Mouse (Mus musculus) liver, adult 2 months (tissue): ENCODE results near the gene Poldip3. TPM values are rescaled to one million over a fixed set of nuclear protein-coding genes. Genes with fewer than 3 reads are reported as not detected.

Source experiments
- DNase-seq: peaks from one replicate; pipeline ENCODE4 v3.0.0-alpha.2; 2011; ENCODE audit warnings: low read depth, low spot score; ENCODE audit errors: extremely low read depth
- H3K27ac ChIP-seq: fragments of 200-500 bp; replicated peaks from 2 replicates; pipeline ENCODE4 v1.5.1; 2012; ENCODE audit warnings: low read depth, mild to moderate bottlenecking, control low read depth, inconsistent platforms, low read length; ENCODE audit not compliant: insufficient read depth
- H3K27me3 ChIP-seq: fragments of 200-500 bp; 2 replicates; pipeline ENCODE4 v1.6.1; 2012; ENCODE audit warnings: mild to moderate bottlenecking, moderate library complexity, low read length, inconsistent platforms; ENCODE audit not compliant: control insufficient read depth, insufficient read depth
- H3K36me3 ChIP-seq: fragments of 200-500 bp; 2 replicates; pipeline ENCODE4 v1.6.1; 2012; ENCODE audit warnings: low read length, inconsistent platforms; ENCODE audit not compliant: control insufficient read depth, insufficient read depth
- H3K4me1 ChIP-seq: fragments of 200-500 bp; 2 replicates; pipeline ENCODE4 v1.6.1; 2011; ENCODE audit warnings: low read length; ENCODE audit not compliant: control insufficient read depth, insufficient read depth
- H3K4me3 ChIP-seq: fragments of 200-500 bp; 2 replicates; pipeline ENCODE4 v1.5.1; 2011; ENCODE audit warnings: low read depth, mild to moderate bottlenecking, control low read depth, low read length, moderate library complexity; ENCODE audit not compliant: insufficient read depth
- H3K79me2 ChIP-seq: fragments of 200-500 bp; 2 replicates; pipeline ENCODE4 v1.6.1; 2012; ENCODE audit warnings: inconsistent platforms, mild to moderate bottlenecking, low read length, moderate library complexity; ENCODE audit not compliant: control insufficient read depth, insufficient read depth
- H3K9ac ChIP-seq: fragments of 200-500 bp; 2 replicates; pipeline ENCODE4 v1.6.1; 2012; ENCODE audit warnings: low read depth, mild to moderate bottlenecking, control low read depth, inconsistent platforms, low read length
- CTCF ChIP-seq: fragments of 200-500 bp; IDR thresholded peaks from 2 replicates; pipeline ENCODE4 v1.5.1; 2011; ENCODE audit warnings: low read depth, low read length, control low read depth
- POLR2A ChIP-seq: fragments of 200-500 bp; IDR thresholded peaks from 2 replicates; pipeline ENCODE4 v1.6.1; 2011; ENCODE audit warnings: low read length, control low read depth; ENCODE audit not compliant: insufficient read depth; ENCODE audit errors: extremely low read depth
- WGBS: fragments of 180-500 bp; shearing (Covaris S2); methylation state at CpG from one replicate; pipeline ENCODE4 v1.1.7; 2018; 5-methylcytosine and 5-hydroxymethylcytosine counted together
- polyA plus RNA-seq: library from polyadenylated mRNA; depleted of rRNA; stranded (reverse); fragments of >200 nt; gene quantifications from 2 replicates; pipeline ENCODE4 v1.2.3, GENCODE M21; 2012
- total RNA-seq: library from RNA; depleted of rRNA; stranded (reverse); fragments of >200 nt; gene quantifications from 2 replicates; pipeline ENCODE4 v1.2.3, GENCODE M21; 2014

Poldip3 gene
- total and polyA plus RNA-seq, 2 experiments: 21.6 to 34.6 TPM

DNA sequence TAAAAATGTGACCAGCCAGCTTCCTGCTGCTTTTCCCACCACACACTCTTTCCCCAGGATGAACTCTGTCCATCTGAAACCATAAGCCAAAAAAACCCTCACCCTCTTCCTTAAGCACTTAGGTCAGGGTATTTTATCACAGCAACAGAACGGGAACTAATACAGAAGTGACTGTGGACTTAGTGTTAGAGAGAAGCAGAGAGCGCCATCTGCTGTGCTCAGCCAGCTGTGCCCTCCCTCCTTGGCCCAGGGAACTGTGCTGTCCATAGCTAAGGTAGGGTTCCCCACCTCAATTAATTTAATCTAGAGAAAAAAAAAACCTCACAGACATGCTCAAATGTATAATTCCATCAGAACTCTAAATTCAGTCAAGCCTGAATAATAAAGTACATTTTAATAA lies 53.2 kb downstream of the Poldip3 start:
- no peak for TF ChIP-seq POLR2A
- TF ChIP-seq CTCF: peak; percentile 71
- H3K27me3 ChIP-seq: no peaks in the 10 kb centered on the region
- no peak overlapping the region for H3K27ac ChIP-seq
- 43% methylated on average over 2 of the region's 2 CpGs for WGBS
- no peak for DNase-seq
- H3K36me3 ChIP-seq: no peaks in the 10 kb centered on the region
- no peak overlapping the region for H3K9ac ChIP-seq
- peaks cover 7% of the 10 kb centered on the region; the same call in 1 of the 2 replicates for H3K4me1 ChIP-seq
- no peaks in the 10 kb centered on the region for H3K79me2 ChIP-seq
- H3K4me3 ChIP-seq: no peak overlapping the region

DNA sequence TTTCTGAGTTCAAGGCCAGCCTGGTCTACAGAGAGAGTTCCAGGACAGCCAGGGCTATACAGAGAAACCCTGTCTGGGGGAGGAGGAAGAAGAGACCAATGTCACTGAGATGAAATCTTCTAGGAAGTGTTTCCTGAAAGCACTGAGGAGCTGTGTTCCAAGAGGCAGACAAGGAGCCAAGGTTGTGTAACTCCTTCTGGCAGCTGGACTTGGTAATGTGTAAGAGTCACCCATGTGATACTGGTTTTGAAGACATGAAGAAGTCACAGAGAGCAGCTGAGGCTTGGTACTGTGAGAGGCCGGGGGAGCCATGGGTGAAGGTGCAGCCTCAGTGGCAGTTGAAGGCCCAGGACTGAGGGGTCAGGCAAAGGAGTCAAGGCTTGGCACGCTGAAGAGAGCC lies 55.5 kb downstream of the Poldip3 start:
- no peak overlapping the region for H3K27ac ChIP-seq
- no peak for DNase-seq
- no peaks in the 10 kb centered on the region for H3K27me3 ChIP-seq
- 73% methylated on average over 2 of the region's 2 CpGs for WGBS
- no peak overlapping the region for H3K4me3 ChIP-seq
- no peak overlapping the region for H3K9ac ChIP-seq
- H3K4me1 ChIP-seq: no peaks in the 10 kb centered on the region
- TF ChIP-seq POLR2A (no peak), CTCF (no peak)
- H3K79me2 ChIP-seq: no peaks in the 10 kb centered on the region
- no peaks in the 10 kb centered on the region for H3K36me3 ChIP-seq

DNA sequence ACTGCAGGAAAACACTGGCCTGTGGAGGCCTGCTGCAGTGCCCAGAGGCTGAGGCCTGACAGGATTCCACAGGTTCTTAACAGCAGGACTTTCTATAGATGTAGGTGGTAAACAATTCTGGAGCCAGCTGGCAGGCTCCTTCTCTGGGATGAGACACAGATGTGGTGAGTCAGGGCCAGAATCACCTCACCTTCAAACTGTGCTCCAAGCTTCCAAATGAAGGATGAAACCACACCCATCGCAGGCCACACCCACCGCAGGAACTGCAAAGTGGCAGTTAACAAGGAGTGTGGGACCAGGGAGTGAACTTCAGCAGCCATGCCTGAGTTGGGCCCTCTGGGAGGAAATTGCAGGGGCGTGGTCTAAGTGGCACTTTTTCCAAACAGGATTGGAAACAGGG lies 58.3 kb downstream of the Poldip3 start:
- Histone ChIP-seq H3K4me1 (no peaks in the 10 kb centered on the region), H3K4me3 (no peak overlapping the region), H3K79me2 (no peaks in the 10 kb centered on the region), H3K27me3 (no peaks in the 10 kb centered on the region), H3K36me3 (no peaks in the 10 kb centered on the region), H3K9ac (no peak overlapping the region), H3K27ac (no peak overlapping the region)
- DNase-seq: no peak
- TF ChIP-seq CTCF: no peak
- no peak for TF ChIP-seq POLR2A
- WGBS: 64% methylated on average over 3 of the region's 3 CpGs

DNA sequence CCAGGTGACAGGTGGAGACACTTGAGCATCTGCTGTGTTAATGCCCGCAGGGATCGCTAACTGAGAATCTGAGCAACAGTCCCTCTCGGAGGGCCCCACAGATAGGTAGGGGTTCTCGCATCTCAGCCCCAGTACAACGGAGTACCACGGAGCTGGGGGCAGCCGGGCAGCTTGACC lies 59.9 kb downstream of the Poldip3 start, which contains the start of gene Serhl:
Gene Serhl, plus strand, starts transcription at position 78 of the 177 bp plus-strand sequence.
- no peak within 1 kb of the TSS for H3K9ac ChIP-seq
- no peaks in the 10 kb centered on the region for H3K79me2 ChIP-seq
- H3K36me3 ChIP-seq: no peaks in the 10 kb centered on the region
- 27% methylated on average over 7 of the region's 7 CpGs for WGBS
- H3K27ac ChIP-seq: no peak within 1 kb of the TSS
- no peak for DNase-seq
- no peaks in the 10 kb centered on the region for H3K4me1 ChIP-seq
- H3K4me3 ChIP-seq: no peak within 1 kb of the TSS
- no peak for TF ChIP-seq CTCF
- no peak for TF ChIP-seq POLR2A
- H3K27me3 ChIP-seq: no peaks in the 10 kb centered on the region

DNA sequence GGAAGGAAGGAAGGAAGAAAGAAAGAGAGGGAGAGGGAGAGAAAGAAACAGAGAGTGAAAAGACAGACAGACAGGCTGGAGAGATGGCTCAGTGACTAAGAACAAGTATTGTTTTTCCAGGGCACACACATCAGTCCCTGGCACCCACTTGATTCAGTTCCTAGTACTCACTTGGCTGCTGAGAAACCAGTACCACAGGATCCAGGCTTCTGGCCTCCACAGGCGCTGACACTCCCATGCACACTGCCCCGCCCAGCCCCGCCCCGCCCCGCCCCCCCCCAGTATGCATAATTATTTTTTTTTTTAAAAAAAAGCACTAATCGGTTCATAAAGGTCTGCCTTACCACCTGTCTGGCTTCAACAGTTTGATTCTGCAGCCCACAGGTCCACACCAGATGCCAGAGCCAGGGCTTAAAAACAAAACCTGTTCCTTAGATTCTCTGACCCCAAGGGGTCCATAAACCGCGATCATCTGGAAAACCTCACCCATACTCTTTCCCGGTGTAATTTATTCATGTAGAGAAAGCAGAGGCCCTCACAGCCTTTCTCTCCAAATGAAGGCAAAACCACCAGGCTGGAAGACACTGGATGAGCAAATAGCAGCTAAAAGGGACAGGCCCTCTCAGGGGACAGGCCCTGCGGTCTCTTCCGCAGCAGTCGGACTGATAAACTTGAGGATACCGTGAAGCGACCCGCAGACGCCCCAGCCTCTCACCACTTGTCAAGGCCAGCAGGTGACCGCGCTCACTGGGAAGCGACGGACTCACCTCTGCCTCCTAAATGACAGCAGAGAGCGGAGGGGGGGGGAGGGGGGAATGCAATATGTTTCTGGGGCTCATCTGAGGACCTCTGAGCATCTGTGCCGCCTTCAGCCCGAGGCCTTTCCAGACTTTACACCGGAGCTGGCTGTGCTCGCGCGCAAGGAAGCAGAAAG lies 60.4 kb downstream of the Poldip3 start:
- Histone ChIP-seq H3K27me3 (no peaks in the 10 kb centered on the region), H3K79me2 (no peaks in the 10 kb centered on the region), H3K36me3 (no peaks in the 10 kb centered on the region), H3K4me1 (no peaks in the 10 kb centered on the region), H3K9ac (no peak overlapping the region), H3K4me3 (no peak overlapping the region), H3K27ac (no peak overlapping the region)
- no peak for DNase-seq
- TF ChIP-seq POLR2A (no peak), CTCF (no peak)
- WGBS: 16% methylated on average over 27 of the region's 27 CpGs

DNA sequence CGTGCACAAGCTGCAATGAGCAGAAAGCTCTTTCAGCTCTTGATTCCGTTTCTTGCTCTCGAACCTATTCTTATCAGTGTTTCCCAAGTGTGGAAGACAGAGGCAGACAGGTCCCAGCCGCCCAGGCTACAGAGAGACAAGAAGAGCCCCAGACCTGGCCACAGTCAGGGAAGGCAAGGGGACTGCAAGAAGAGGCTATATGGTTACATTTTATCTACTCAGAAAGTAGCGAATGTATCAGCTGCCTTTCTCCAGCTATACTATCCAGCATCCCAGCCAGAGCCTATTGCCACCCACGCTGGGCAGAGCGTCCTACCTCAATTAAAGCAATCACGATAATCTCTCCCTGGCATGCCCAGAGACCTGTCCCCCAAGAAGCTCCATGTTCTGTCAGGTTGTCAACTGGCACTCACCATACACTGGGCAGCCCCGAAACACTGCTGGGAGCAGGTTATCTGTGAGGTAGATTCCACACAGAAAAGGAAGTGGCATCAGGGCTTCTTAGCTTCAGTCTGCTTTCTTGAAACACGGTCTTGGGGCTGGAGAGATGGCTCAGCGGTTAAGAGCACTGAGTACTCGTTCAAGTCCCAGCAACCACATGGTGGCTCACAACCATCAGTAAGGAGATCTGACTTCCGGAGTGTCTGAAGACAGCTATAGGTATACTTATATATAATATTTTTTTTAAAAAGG lies 62.4 kb downstream of the Poldip3 start:
- 84% methylated on average over 13 of the region's 13 CpGs for WGBS
- H3K36me3 ChIP-seq: no peaks in the 10 kb centered on the region

More for the DNA sequence above, 62.4 kb downstream of the Poldip3 start:
- Histone ChIP-seq H3K27me3 (no peaks in the 10 kb centered on the region), H3K4me1 (no peaks in the 10 kb centered on the region), H3K4me3 (no peak overlapping the region), H3K27ac (no peak overlapping the region), H3K9ac (no peak overlapping the region), H3K79me2 (no peaks in the 10 kb centered on the region)
- no peak for TF ChIP-seq CTCF
- TF ChIP-seq POLR2A: no peak
- no peak for DNase-seq
